Mouse (Mus musculus) ES-Bruce4 (cell line): ENCODE measurements at regions not wholly inside any gene's neighbourhood (a gene's known extent, or its start where the extent isn't known, plus 50 kb on each side); places are given as distances from the start of the nearest gene placed in this dataset.

Experiments used
- CTCF ChIP-seq: IDR thresholded peaks from one replicate; pipeline ENCODE4 v1.8.1; 2011; ENCODE audit warnings: low read depth, low read length
- POLR2A ChIP-seq: IDR thresholded peaks from one replicate; pipeline ENCODE4 v1.8.1; 2011; ENCODE audit warnings: low read length; ENCODE audit not compliant: insufficient read depth

GRCm38 (mm10) chr8:93713221-93713620 is 96.5 kb upstream of the Gnao1 start:
- TF ChIP-seq CTCF, result no peak
- TF ChIP-seq POLR2A, result no peak
